Mouse (Mus musculus) E14TG2a.4 (cell line): ENCODE results near the gene Trpm7.
"Not testable (repeated sequence)": the region's sequence is repeated elsewhere in the genome, so short reads cannot be mapped to it uniquely, and the experiment has no call there.

ENCODE experiments used
- H3K27me3 ChIP-seq: 2 replicates; pipeline ENCODE4 v1.6.1; 2014; ENCODE audit warnings: low read length, control low read depth; ENCODE audit not compliant: insufficient read depth
- H3K36me3 ChIP-seq: 2 replicates; pipeline ENCODE4 v1.6.1; 2014; ENCODE audit warnings: low read length, control low read depth; ENCODE audit not compliant: insufficient read depth
- H3K4me1 ChIP-seq: replicated peaks from 2 replicates; pipeline ENCODE4 v1.6.1; 2014; ENCODE audit warnings: low read depth, low read length, control low read depth
- H3K4me3 ChIP-seq: replicated peaks from 2 replicates; pipeline ENCODE4 v1.5.1; 2014; ENCODE audit warnings: mild to moderate bottlenecking, low read length
- H3K9me3 ChIP-seq: 2 replicates; pipeline ENCODE4 v1.6.1; 2014; ENCODE audit warnings: low read length, control low read depth
- CTCF ChIP-seq: conservative IDR thresholded peaks from 2 replicates; pipeline ENCODE4 v1.5.1; 2014; ENCODE audit warnings: low read length
- NANOG ChIP-seq: IDR thresholded peaks from 2 replicates; pipeline ENCODE4 v1.6.1; 2014; ENCODE audit warnings: borderline replicate concordance, low read length, mixed read lengths
- POU5F1 ChIP-seq: IDR thresholded peaks from 2 replicates; pipeline ENCODE4 v1.6.1; 2014; ENCODE audit warnings: low read length, borderline replicate concordance

Gene Trpm7

DNA sequence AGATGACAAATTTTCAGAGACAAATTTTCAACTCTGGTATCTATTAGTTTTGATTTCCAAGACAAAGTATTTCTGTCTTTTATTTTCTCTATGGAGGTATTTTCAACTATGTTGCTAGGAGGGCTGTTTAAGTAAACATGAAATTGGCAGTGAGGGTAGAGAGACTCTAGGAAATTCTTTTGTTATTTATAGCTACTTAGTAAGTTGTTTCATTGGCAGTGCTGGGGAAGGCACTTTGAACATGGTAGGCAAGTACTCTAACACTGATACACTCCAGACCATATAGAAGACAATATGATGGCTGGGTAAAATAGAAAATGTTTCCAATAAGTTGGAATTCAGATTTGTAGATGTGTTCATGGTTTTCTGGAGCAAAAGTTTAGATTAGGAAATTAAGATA lies 15.7 kb upstream of the Trpm7 start:
- peaks cover 6% of the 10 kb centered on the region for H3K4me1 ChIP-seq
- TF ChIP-seq POU5F1 (no peak), CTCF (no peak), NANOG (no peak)
- H3K27me3 ChIP-seq: no peaks in the 10 kb centered on the region
- H3K4me3 ChIP-seq: no peak overlapping the region
- no peaks in the 10 kb centered on the region for H3K9me3 ChIP-seq
- H3K36me3 ChIP-seq: no peaks in the 10 kb centered on the region

GRCm38 (mm10) chr2:126887141-126887540 lies 11.1 kb upstream of the Trpm7 start:
- Histone ChIP-seq H3K36me3 (no peaks in the 10 kb centered on the region), H3K4me3 (no peak overlapping the region), H3K9me3 (no peaks in the 10 kb centered on the region), H3K27me3 (no peaks in the 10 kb centered on the region), H3K4me1 (peaks cover 6% of the 10 kb centered on the region)
- no peak for TF ChIP-seq POU5F1
- no peak for TF ChIP-seq CTCF
- no peak for TF ChIP-seq NANOG

GRCm38 (mm10) chr2:126885871-126886270 lies 9.8 kb upstream of the Trpm7 start:
- Histone ChIP-seq H3K27me3 (peaks cover 12% of the 10 kb centered on the region; the same call in 1 of the 2 replicates), H3K4me1 (peaks cover 6% of the 10 kb centered on the region), H3K9me3 (no peaks in the 10 kb centered on the region), H3K4me3 (no peak overlapping the region), H3K36me3 (no peaks in the 10 kb centered on the region)
- no peak for TF ChIP-seq CTCF
- no peak for TF ChIP-seq NANOG
- TF ChIP-seq POU5F1: no peak

- not testable (repeated sequence) for H3K4me1 ChIP-seq, H3K36me3 ChIP-seq, H3K4me3 ChIP-seq, H3K9me3 ChIP-seq
- H3K27me3 ChIP-seq: peaks cover 12% of the 10 kb centered on the region; the same call in 1 of the 2 replicates
These were observed 6.7 kb upstream of the Trpm7 start for GRCm38 (mm10) chr2:126882711-126883110.

- TF ChIP-seq CTCF (no peak), POU5F1 (no peak), NANOG (no peak)
- no peak overlapping the region for H3K4me3 ChIP-seq
- no peaks in the 10 kb centered on the region for H3K9me3 ChIP-seq
- H3K4me1 ChIP-seq: peaks cover 19% of the 10 kb centered on the region
- no peaks in the 10 kb centered on the region for H3K36me3 ChIP-seq
- peaks cover 12% of the 10 kb centered on the region; the same call in 1 of the 2 replicates for H3K27me3 ChIP-seq
These were observed 2.0 kb upstream of the Trpm7 start for GRCm38 (mm10) chr2:126877991-126878390.

GRCm38 (mm10) chr2:126875516-126875835 lies 554 bp downstream of the Trpm7 start:
- TF ChIP-seq POU5F1 (no peak), CTCF (no peak), NANOG (no peak)
- no peaks in the 10 kb centered on the region for H3K9me3 ChIP-seq
- peaks cover 21% of the 10 kb centered on the region for H3K4me1 ChIP-seq
- no peaks in the 10 kb centered on the region for H3K27me3 ChIP-seq
- no peaks in the 10 kb centered on the region for H3K36me3 ChIP-seq
- peak overlapping the region; percentile 91 for H3K4me3 ChIP-seq

DNA sequence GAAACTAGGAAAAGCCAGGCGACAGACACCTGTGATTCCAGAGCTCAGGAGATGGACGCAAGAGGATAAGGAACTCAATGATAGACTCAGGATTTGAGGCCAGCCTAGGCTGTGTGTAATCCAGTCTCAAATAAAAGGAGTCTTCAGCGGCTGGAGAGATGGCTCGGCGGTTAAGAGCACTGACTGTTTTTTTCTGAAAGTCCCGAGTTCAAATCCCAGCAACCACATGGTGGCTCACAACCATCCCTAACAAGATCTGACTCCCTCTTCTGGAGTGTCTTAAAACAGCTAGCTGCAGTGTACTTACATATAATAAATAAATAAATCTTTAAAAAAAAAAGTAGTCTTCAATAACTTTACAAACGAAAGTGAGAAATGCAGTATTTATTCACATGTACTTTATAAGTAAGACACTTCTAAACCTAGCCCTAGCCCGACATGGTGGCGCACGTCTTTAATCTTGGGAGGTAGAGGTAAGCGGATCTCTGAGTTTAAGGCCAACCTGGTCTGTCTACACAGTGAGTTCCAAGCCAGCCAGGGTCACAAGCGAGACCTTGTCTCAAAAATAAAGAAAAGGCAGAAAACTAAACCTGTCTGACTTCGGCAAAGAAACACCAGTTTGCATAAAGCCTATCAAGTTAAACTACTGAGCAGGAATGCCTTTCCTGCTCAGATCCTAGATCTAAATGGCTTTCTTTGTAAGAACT lies 1.1 kb downstream of the Trpm7 start:
- Histone ChIP-seq H3K27me3 (no peaks in the 10 kb centered on the region), H3K36me3 (no peaks in the 10 kb centered on the region), H3K4me1 (peaks cover 21% of the 10 kb centered on the region), H3K4me3 (peak overlapping the region; percentile 91), H3K9me3 (no peaks in the 10 kb centered on the region)
- no peak for TF ChIP-seq CTCF
- TF ChIP-seq POU5F1: no peak
- no peak for TF ChIP-seq NANOG

DNA sequence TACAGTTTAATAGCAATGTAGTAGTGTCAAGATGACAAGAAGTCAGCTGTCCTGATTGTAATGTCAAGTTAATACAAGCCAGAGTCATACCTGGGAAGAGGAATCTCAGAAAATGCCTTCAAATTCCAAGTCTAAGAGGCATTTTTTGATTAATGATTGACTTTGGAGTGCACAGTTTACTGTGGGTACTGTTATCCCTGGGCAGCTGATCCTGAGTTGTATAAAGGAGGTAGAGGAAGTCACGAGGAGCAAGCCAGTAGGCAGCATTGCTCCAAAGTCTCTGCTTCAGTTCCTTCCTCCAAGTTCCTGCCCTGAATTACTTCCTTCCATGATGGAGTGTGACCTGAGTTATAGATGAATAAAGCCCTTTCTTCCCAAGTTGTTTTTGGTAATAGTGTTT lies 9.7 kb downstream of the Trpm7 start:
- Histone ChIP-seq H3K4me1 (peaks cover 6% of the 10 kb centered on the region), H3K36me3 (peaks cover 7% of the 10 kb centered on the region), H3K27me3 (no peaks in the 10 kb centered on the region), H3K4me3 (no peak overlapping the region), H3K9me3 (no peaks in the 10 kb centered on the region)
- TF ChIP-seq CTCF (no peak), POU5F1 (no peak), NANOG (no peak)

DNA sequence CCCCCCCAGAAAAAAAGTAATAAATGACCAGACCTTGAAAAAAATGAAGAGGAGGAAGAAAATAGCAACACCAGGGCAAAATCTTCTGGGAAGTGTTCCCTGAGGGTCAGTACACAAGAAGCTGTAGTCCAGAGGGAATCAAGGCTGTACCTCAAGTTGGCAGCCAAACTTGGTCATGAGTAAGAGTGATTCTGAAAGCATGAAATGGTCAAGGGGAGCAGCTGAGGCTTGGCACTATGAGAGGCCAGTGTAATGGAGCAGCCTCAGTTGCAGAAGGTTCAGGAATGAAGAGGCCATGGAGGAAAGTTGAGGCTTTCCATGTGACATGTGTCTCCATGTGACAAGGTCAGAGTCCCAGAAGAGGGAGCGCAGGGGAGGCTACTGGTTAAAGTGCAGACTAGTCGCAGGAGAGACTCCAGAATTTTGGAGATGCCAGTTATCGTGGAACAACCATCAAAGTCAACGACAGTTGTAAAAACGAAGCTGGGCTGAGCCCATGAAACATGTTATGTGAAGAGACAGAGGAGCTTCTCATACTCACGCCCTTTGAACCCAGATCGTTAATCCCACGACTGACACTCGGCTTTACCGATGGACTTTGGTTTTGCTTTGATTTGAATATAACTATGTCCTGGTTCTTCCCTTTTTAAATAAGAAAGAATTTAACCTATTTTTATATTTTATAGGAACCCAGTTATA lies 10.4 kb downstream of the Trpm7 start:
- TF ChIP-seq CTCF (no peak), NANOG (no peak), POU5F1 (no peak)
- Histone ChIP-seq H3K4me3 (no peak overlapping the region), H3K4me1 (peaks cover 6% of the 10 kb centered on the region), H3K27me3 (no peaks in the 10 kb centered on the region), H3K9me3 (no peaks in the 10 kb centered on the region), H3K36me3 (peaks cover 7% of the 10 kb centered on the region)
